Mouse (Mus musculus) embryonic facial prominence, embryonic 11.5 days (tissue): ENCODE measurements at regions not wholly inside any gene's neighbourhood (a gene's known extent, or its start where the extent isn't known, plus 50 kb on each side); places are given as distances from the start of the nearest gene placed in this dataset.

Source experiments
- ATAC-seq: fragments of 200-750 bp; cut with Nextera tagmentation; replicated peaks from 2 replicates; pipeline ENCODE4 v1.8.0; 2017; ENCODE audit warnings: low read depth; ENCODE audit not compliant: insufficient number of reproducible peaks, low FRiP score, low TSS enrichment
- DNase-seq: peaks from one replicate; pipeline ENCODE4 v3.0.0-alpha.2; 2015; ENCODE audit warnings: low spot score
- H3K27ac ChIP-seq: fragments of 300-500 bp; sonication (generic); replicated peaks from 2 replicates; pipeline ENCODE4 v1.5.1; 2014; ENCODE audit warnings: mild to moderate bottlenecking, low read depth, low read length, control low read depth
- H3K27me3 ChIP-seq: fragments of 300-500 bp; sonication (generic); 2 replicates; pipeline ENCODE4 v1.6.1; 2014; ENCODE audit warnings: mild to moderate bottlenecking, low read length, moderate library complexity, mixed read lengths; ENCODE audit not compliant: control insufficient read depth, insufficient read depth
- H3K36me3 ChIP-seq: fragments of 300-500 bp; sonication (generic); replicated peaks from 2 replicates; pipeline ENCODE4 v1.6.1; 2014; ENCODE audit warnings: low read depth, mild to moderate bottlenecking, low read length, moderate library complexity, mixed read lengths; ENCODE audit not compliant: control insufficient read depth, insufficient read depth
- H3K4me1 ChIP-seq: fragments of 300-500 bp; sonication (generic); 2 replicates; pipeline ENCODE4 v1.6.1; 2014; ENCODE audit warnings: low read length, mixed read lengths; ENCODE audit not compliant: control insufficient read depth, insufficient read depth
- H3K4me2 ChIP-seq: fragments of 300-500 bp; sonication (generic); 2 replicates; pipeline ENCODE4 v1.6.1; 2014; ENCODE audit warnings: low read depth, mild to moderate bottlenecking, control low read depth, low read length, moderate library complexity
- H3K4me3 ChIP-seq: fragments of 300-500 bp; sonication (generic); 2 replicates; pipeline ENCODE4 v1.5.1; 2014; ENCODE audit warnings: low read depth, low read length, control low read depth
- H3K9ac ChIP-seq: fragments of 300-500 bp; sonication (generic); replicated peaks from 2 replicates; pipeline ENCODE4 v1.6.1; 2014; ENCODE audit warnings: mild to moderate bottlenecking, control low read depth, low read length
- H3K9me3 ChIP-seq: fragments of 300-500 bp; sonication (generic); replicated peaks from 2 replicates; pipeline ENCODE4 v1.6.1; 2016; ENCODE audit warnings: mild to moderate bottlenecking, low read length, inconsistent platforms, mixed read lengths; ENCODE audit not compliant: control insufficient read depth
- WGBS: fragments of 180-500 bp; shearing (Covaris S2); extraction: QIAGEN DNeasy Blood & Tissue Kit; methylation state at CpG from one replicate; pipeline ENCODE4 v1.1.7; 2014; 5-methylcytosine and 5-hydroxymethylcytosine counted together

- WGBS: 65% methylated on average over 7 of the region's 7 CpGs
- no peak overlapping the region for H3K4me3 ChIP-seq
- no peaks in the 10 kb centered on the region for H3K4me1 ChIP-seq
- ATAC-seq (no peak), DNase-seq (peak; percentile 52)
- H3K9ac ChIP-seq: no peak overlapping the region
- H3K9me3 ChIP-seq: no peaks in the 10 kb centered on the region
- no peak overlapping the region for H3K27ac ChIP-seq
- H3K27me3 ChIP-seq: no peaks in the 10 kb centered on the region
- H3K4me2 ChIP-seq: no peak overlapping the region
- no peaks in the 10 kb centered on the region for H3K36me3 ChIP-seq
Observed at GRCm38 (mm10) chr5:29951381-29952350, 61.2 kb upstream of the Il6 start.
